Mouse (Mus musculus) CH12.LX (cell line): ENCODE data around the gene Npffr2.

Experiments used
- CTCF ChIP-seq, 2 experiments: IDR thresholded peaks in 1 of 2; conservative IDR thresholded peaks in 1 of 2; 2 replicates each; pipeline ENCODE4 v1.5.1; 2011 to 2012; ENCODE audit warnings: low read depth in 2 of 2, low read length in 2 of 2, improper control_type of control experiment in 1 of 2, inconsistent platforms in 1 of 2, mild to moderate bottlenecking in 1 of 2, moderate library complexity in 1 of 2
- EP300 ChIP-seq: IDR thresholded peaks from 2 replicates; pipeline ENCODE4 v1.6.1; 2011; ENCODE audit warnings: low read length, improper control_type of control experiment
- MAFK ChIP-seq: IDR thresholded peaks from 2 replicates; pipeline ENCODE4 v1.6.1; 2011; ENCODE audit warnings: low read length, improper control_type of control experiment; ENCODE audit not compliant: insufficient replicate concordance
- POLR2A ChIP-seq: IDR thresholded peaks from 2 replicates; pipeline ENCODE4 v1.6.1; 2011; ENCODE audit warnings: low read depth, mild to moderate bottlenecking, improper control_type of control experiment, low read length
- SIN3A ChIP-seq: IDR thresholded peaks from 2 replicates; pipeline ENCODE4 v1.6.1; 2012; ENCODE audit warnings: low read length, improper control_type of control experiment, inconsistent platforms
- USF1 ChIP-seq: IDR thresholded peaks from 2 replicates; pipeline ENCODE4 v1.6.1; 2014; ENCODE audit warnings: low read depth, mild to moderate bottlenecking, inconsistent platforms, low read length, improper control_type of control experiment
- USF2 ChIP-seq: conservative IDR thresholded peaks from 2 replicates; pipeline ENCODE4 v1.6.1; 2011; ENCODE audit warnings: low read depth, low read length, improper control_type of control experiment
- ZKSCAN1 ChIP-seq: IDR thresholded peaks from 2 replicates; pipeline ENCODE4 v1.6.1; 2012; ENCODE audit warnings: low read depth, inconsistent platforms, low read length, improper control_type of control experiment, borderline replicate concordance
- ZMIZ1 ChIP-seq: IDR thresholded peaks from 2 replicates; pipeline ENCODE4 v1.6.1; 2012; ENCODE audit warnings: low read depth, mild to moderate bottlenecking, inconsistent platforms, low read length, improper control_type of control experiment

DNA sequence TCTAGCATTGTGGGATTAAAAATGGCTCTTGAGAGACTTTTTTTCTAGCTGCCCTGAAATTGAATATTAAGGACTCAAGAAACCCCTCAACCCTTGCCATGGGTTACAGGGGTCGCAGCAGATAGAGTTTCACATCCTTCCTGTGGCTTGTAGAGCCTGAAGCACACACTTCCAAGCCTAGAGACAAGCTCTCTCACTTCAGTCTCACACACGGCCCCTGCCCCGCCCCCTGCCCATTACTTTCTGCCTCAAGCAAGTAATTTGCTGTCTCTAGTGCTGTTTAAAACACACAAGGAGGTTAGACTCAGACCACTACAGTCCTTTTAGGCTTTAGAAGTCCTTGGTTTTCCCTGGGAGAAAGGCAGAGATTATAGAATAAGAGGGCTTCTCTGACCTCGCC is 1.7 kb downstream of the Npffr2 start:
- TF ChIP-seq POLR2A (no peak), ZMIZ1 (no peak), CTCF (conservative IDR thresholded peaks at IDR 0.05 in 1 of 2, IDR thresholded peaks at IDR 0.05 in 1 of 2; ENCODE audit: low read depth in 2 of 2, low read length in 2 of 2) (no peak), USF1 (no peak), USF2 (no peak), MAFK (no peak), ZKSCAN1 (no peak), SIN3A (no peak), EP300 (no peak)
